Mouse (Mus musculus) urinary bladder, postnatal 10 days (tissue): Measurements from ENCODE around the gene Caskin2.
"Not testable (repeated sequence)": the region's sequence is repeated elsewhere in the genome, so short reads cannot be mapped to it uniquely, and the experiment has no call there.

ENCODE experiments used
- DNase-seq: peaks from one replicate; pipeline ENCODE4 v3.0.0; 2022; ENCODE audit warnings: low spot score

Gene Caskin2

GRCm38 (mm10) chr11:115762176-115762575 lies 51.3 kb downstream of the Caskin2 start:
- DNase-seq, result not testable (repeated sequence)

- no peak for DNase-seq
Measured at GRCm38 (mm10) chr11:115753485-115753884, 60.0 kb downstream of the Caskin2 start.

GRCm38 (mm10) chr11:115752653-115753052 lies 60.8 kb downstream of the Caskin2 start:
- no peak for DNase-seq

- no peak for DNase-seq
Measured at GRCm38 (mm10) chr11:115751725-115752124, 61.7 kb downstream of the Caskin2 start.

- DNase-seq, result no peak
Measured at GRCm38 (mm10) chr11:115749834-115750233, 63.6 kb downstream of the Caskin2 start.
